Mouse (Mus musculus): ENCODE data around the gene Arpc5.
"Not testable (repeated sequence)": the region's sequence is repeated elsewhere in the genome, so short reads cannot be mapped to it uniquely, and the experiment has no call there.

The Arpc5 gene

DNA sequence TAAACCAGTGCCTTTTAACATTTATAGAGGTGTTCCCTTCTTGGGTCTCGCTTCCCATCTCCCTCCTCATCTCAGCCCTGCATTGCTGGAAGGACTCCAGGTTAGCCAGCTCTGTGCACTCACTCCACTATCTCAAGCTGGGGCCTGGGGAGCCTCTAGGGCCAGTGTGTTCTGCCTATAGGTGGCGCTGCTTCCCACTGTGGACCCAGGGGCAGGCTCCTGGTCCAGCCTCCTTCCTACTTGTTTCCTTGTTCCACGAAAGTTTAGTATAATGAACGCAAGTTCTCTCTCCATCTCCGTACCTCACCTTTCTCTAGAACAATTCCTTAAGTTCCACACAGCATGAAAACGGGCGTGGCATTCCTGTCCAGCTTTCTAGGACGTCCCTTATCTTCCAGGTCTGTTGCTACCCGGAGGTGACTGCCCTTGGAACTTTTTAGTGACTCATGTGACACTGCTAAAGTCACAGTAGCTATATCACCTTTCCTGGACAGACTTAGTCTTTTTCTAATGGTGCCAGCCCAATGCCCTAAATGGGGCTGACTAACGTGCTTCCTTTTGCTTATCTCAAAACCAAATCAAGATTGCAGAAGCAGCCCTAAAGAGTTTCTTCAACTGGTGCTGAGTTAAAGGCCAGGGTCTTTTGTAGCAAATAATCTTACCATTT lies 12.9 kb downstream of the Arpc5 start:
- DNase-seq (ENCODE audit: low read depth), result peak; percentile 58

DNA sequence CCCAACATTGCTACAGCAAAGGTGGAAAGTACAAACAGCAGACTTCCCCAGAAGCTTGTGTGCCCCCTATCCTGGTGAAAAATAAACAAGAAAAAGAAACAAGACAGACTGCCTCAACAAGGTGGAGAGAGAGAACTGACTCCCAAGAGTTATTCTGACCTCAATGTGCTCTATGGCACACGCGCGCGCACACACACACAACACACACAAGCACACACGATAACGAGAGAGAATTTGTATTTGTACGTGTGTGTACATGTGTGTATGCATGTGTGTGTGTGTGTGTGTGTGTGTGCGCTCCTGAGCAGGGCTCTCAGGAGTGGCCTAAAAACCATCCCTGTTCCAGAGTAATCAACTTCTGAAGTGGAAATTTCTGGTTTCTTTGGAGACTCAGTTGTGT lies 18.3 kb downstream of the Arpc5 start:
- DNase-seq (ENCODE audit: low read depth), result no peak

DNA sequence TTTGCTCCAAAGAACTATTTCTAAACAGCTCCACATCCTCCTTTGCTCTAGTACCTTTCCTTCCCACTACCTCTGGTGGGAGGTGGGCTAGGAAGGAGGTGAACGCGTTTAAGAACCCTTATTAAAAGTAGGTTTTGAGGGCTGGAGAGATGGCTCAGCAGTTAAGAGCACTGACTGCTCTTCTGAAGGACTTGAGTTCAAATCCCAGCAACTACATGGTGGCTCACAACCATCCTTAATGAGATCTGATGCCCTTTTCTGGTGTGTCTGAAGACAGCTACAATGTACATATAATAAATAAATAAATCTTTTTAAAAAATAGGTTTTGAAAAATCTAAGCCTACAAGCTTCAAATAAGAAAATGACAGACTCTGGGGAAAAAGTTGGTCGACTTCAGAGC lies 19.1 kb downstream of the Arpc5 start:
- DNase-seq (ENCODE audit: low read depth), result not testable (repeated sequence)

GRCm38 (mm10) chr1:152786953-152787352 lies 20.6 kb downstream of the Arpc5 start:
- DNase-seq (ENCODE audit: low read depth), result no peak

DNA sequence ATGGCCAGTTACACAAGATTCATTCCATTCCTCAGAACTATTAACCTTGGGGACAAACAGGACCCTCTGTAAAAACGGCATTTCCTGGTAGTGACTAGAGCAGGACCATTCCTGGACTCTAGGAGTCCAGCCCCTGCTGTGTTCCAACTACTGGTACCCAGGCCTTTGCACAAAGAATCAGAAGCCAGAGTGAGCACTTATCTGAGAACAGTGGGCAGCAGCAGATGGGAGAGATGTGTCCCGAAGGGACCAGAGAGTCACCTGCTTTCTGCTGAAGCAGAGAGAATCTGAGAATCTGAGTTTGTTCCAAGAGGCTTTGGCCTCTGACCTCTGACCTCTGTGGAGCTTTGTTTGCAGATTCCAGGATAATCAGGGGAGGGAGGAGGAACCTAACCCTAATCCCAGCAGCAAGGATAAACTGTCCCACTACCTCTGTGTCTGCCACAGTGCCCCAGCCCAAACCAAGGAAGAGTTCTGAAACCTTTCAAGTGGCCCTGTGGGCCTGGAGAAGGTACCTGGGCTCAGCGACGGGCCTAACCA lies 21.8 kb downstream of the Arpc5 start:
- no peak for DNase-seq (ENCODE audit: low read depth)

GRCm38 (mm10) chr1:152790254-152790653 lies 23.9 kb downstream of the Arpc5 start:
- DNase-seq (ENCODE audit: low read depth), result peak; percentile 49

DNA sequence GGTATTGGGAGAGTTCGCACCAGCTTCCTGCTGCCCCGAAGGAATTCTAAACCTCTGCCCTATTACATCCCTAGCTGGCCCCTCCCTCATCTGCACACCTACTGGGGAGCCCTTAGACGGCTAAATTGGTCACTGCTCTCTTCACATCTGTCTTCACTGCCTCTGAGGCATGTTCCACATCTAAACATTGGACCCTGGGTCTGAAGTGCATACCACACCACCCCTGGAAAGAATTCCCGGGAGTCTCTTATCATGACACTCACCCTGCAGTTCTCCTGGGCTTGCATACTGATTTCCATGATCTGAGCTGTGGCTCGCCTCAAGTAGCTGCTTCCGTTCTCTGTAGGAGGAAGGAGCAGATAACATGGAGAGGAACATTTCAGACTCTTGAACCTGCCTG lies 24.5 kb downstream of the Arpc5 start:
- DNase-seq (ENCODE audit: low read depth), result no peak

- no peak for DNase-seq (ENCODE audit: low read depth)
Observed at GRCm38 (mm10) chr1:152791269-152791668, 24.9 kb downstream of the Arpc5 start.

DNA sequence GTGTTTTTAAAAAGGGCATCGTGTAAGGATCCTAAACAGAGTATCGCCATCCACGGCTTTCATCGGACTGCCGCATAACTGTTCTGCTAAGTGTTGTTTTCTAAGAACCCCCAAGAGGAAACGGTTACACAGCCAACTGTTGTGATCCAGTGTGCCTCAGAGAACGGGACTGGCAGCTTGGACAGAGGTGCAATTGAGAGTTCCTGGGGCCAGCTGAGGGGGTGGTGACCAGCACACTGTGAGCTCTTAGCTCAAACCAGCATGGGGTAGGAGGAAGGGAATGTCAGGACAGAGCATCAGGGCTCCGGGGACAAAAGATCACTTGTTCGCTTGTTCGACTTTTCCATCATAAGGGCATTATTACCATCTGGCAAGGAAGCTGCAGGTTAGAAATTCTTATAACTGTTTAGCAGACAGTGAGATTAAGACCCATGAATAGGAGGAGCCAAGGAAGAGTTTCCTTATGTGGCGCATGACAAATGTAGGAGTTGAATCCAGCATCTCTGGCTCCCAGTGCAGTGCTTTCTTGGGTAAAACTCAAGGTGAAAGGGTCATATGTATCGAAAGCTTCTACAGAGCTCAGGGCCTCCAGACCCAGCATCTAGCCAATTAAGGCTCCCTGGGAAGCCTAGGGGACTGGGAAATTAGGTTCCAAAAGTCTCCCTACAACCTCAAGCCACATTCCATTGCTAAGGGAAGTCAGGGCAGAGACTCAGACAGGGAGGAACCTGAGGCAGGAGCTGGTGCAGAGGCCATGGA lies 26.6 kb downstream of the Arpc5 start:
- DNase-seq (ENCODE audit: low read depth), result no peak

DNA sequence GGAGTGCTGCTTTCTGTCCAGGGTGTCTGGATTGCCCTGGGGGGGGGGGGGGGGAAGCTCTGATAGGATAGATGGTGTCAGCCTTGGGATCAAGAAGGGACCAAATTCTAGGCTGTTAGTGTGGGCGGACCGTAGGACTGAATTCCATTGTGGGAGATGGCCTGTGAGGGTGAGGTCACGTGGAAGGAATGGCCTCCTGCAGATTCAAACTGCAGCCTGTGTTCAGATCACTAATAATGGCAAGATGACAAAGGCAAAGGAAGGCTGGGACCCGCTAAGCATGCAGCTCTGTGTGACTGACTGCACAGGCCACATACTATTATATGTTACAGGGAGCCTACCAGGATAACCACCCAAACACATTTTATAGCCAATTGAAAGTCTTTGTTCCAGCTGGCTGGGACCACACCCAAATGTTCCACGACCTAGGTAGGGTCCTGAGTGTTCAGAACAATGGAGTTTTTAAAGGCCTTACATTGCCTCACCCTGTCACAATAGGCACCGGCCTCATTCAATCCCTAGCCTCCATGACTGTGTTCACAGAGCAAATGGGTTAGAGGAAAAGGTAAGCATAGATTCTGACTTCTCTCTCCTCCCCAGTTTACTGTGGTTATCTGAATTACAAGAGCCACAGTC lies 27.3 kb downstream of the Arpc5 start:
- no peak for DNase-seq (ENCODE audit: low read depth)

- DNase-seq (ENCODE audit: low read depth), result no peak
Observed at GRCm38 (mm10) chr1:152795688-152796255, 29.4 kb downstream of the Arpc5 start.

DNA sequence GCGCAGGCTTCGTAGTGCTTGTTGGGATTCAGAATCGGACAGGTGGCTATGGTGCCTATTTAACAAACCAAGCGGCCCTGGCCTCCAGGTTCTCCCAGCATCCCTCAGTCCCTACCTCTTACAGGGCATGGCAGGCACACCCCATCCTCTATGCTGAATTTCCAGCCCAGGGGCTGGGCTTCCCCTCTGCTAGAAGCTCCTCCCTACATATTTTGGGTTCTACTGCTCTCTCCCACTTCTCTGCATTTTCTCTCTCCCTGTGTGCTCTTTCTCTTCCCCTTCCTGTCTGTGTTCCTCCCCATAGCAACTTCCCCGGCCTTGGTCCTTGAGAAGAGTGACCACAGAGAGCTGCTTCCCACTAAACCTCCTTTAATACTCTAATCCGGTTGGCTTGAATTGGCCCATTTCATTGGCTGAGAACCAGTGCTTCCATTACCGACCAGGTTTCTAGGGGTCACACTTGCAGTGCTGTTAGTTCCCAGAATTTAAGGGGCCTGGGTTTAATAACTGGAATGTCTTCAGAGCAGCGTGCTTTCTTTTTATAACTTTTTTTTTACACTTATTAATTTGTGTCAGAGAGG lies 30.4 kb downstream of the Arpc5 start:
- no peak for DNase-seq (ENCODE audit: low read depth)

GRCm38 (mm10) chr1:152798125-152798524 lies 31.8 kb downstream of the Arpc5 start:
- no peak for DNase-seq (ENCODE audit: low read depth)

DNA sequence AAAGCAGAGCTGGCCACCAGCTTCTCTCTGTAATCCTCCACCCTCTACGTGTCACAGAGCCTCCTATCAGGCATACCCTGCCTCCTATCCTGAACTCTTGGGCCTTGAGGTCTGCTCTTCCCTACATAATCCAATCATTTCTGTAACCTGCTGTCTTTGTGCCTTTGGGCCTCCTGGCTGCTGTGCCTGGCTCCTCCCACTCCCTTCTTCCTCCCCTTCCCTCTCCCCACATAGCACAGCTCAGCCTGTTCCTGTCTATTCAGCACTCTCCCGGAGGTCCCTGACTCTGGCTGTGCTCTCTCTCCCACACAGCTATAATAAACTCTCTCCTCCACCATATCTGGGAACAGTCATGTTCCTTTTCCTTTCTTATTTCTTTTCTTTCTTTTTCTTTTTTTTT lies 33.6 kb downstream of the Arpc5 start, which contains the start of gene Ncf2:
Gene Ncf2, plus strand, starts transcription at position 298 of the 400 bp plus-strand sequence.
- no peak for DNase-seq (ENCODE audit: low read depth)

- DNase-seq (ENCODE audit: low read depth), result no peak
Observed at GRCm38 (mm10) chr1:152800633-152801176, 34.4 kb downstream of the Arpc5 start.

DNA sequence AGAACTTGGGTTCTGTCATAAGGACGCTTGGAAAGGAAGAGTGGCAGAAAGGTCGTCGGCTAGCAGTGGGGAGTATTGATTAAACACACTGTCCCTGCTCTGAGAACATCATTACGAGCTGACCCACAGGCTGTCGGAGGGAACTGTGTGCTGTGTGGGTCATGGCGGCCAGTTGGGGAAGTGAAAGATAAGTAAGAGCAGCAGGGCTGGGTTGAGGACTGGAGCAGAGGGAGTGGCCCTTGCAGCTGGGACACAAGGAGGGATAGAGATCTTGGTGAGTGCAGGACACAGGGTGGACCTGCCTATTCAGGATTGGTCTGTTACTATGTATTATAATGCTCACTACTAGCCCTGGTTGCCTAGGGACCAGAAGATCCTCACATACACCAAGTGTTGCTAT lies 38.6 kb downstream of the Arpc5 start:
- DNase-seq (ENCODE audit: low read depth), result no peak

GRCm38 (mm10) chr1:152807619-152808391 lies 41.5 kb downstream of the Arpc5 start:
- DNase-seq (ENCODE audit: low read depth), result no peak

- DNase-seq (ENCODE audit: low read depth), result no peak
Observed at GRCm38 (mm10) chr1:152808392-152808680, 42.0 kb downstream of the Arpc5 start.

- no peak for DNase-seq (ENCODE audit: low read depth)
Observed at GRCm38 (mm10) chr1:152809541-152810252, 43.4 kb downstream of the Arpc5 start.
